Mouse (Mus musculus) cerebellum, postnatal 4 days (tissue): ENCODE results near the gene Muc16.

Experiments
- DNase-seq, 2 experiments: peaks; one replicate each; pipeline ENCODE4 v3.0.0; 2022; ENCODE audit warnings: low spot score in 2 of 2, mixed read lengths in 1 of 2

Muc16 gene

DNA sequence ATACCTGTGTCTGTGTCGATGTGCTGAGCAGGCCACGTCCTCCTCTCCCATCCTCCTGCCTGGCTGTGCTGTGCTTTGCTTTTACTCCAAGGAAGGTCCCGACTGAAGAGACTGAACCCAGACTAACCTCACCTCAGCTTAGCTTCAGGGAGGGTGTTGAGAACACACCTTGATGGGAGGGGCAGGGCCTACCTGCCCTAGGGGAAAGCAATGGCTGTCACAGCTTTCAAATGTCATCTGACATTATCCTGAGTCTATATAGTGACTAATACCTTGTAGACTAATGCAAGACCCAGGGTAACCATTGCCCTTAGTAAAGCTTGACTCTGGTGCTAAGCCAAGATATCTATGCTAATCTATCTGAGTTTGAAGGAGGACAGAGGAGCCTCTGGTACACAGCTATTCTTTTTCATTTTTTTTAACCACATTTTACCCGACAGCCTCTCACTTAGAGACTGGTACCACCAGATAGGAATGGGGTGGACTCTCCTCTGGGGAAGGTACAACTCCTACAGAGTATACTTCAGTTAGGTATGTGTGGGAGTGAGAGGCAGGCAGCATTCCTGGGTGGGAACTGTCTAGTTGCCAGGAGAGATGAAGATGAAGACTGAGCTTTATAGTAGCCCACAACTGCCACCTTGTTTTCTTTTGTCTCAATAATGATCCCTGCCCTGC is at the start of gene Muc16:
Gene Muc16 (minus strand): TSS at position 51 of the 675 bp plus-strand sequence.
- no peak for DNase-seq

DNA sequence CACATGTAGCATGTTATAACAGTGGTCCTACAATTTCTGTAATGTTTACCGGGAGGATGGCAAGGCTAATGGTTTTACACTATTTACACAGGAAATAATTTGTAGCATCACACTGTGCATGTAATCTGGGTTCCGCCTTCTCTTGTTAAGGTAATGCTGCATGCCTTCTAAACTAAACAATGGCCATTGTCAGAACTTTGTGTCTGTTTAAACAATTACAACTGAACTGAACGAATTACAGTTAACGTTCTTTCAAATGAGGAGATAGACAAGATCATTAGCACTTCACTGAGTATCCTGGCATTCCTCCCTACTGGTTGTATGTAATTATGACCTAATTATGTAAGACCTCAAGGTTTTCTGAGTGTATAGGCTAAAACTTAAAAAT is 48.4 kb upstream of the Muc16 start:
- no peak for DNase-seq

DNA sequence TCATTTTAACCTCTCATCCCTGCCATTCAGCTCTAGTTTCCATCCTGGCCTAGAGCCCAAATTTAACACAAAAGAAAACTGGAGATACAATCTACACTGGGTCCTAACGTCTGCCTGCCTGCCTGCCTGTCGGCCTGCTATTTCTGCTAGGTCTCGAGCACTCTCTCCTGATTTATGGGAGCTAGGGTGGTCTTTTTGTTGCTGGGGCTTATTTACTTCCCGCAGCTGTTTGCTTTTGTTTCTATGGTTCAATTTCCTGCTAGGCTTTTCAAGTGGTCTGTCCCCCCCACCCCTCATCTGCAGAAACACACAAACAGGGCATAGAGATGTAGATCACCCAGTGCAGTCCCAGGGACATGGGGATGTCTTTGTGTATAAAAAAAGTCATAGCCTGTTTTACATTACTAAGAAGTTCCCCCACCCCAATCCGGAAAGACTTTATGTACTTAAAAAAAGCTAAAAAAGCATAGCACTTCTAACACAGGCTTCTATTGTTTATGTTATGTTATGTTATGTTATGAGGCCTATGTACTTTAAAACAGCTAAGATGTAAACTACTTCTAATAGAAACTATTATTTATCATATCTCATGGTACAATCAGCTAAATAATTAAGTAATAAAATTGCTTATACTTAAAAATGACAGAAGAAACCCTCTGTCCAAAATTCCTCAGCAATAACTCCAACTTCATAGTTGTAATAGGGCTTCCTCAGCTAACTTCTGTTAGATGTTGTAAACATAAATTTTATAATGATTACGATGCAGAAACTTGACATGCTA is 47.8 kb upstream of the Muc16 start:
- DNase-seq, result no peak

DNA sequence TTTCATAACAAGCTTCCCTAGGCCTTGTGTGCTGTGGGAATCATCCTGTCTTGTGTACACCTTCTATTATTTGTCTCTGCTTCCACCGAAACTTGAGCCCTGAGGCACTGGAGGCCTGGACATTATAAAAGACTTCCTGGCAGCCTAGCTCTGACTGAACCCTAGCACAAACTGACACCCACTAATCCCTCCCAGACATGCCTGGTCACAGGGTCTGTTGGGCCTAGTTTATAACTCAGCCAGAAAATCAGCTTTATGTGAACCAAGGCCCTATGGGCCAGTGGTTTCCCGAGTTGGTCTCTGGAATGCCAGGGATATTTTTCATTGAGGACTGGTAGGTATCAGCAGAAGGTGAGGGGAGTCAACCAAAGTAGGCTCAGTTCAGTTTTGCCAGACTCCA is 46.7 kb upstream of the Muc16 start:
- no peak for DNase-seq

DNA sequence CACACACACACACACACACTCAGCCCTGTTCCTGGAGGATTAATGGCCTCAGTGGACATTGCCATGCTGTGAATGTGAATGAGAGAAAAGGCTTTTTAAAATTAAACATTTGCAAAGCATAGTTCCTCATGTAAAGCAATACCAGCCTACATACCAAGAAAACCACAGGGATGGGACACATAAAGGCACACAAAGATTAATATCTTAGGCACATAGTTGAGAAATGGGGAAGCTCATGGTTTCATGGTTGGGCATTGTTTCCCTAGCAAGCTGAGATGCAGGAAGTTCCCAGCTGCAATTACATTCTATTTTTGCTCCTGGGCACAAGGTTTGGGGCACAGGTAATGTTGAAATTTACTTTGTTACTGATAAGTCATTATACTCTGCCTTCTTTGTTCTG is 31.3 kb upstream of the Muc16 start:
- no peak for DNase-seq

DNA sequence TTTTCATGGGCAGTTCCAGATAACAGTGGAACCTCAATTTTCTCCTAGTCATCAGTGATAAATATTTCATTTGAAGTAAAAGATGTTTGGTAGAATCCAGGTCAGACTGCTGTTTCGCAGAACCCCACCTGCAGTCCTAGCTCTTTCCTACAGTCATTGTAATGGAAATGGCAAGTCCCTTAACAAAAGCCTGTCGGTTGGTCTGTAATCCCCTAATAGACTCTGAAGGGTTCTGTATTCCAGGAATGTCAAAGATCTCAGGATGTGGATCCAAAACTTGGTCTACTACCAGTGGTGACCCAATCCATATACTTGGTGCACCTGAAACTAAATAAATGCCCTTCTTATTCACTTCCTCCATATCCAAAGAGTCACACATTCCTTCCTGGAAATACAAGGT is 76.0 kb downstream of the Muc16 start:
- no peak for DNase-seq

DNA sequence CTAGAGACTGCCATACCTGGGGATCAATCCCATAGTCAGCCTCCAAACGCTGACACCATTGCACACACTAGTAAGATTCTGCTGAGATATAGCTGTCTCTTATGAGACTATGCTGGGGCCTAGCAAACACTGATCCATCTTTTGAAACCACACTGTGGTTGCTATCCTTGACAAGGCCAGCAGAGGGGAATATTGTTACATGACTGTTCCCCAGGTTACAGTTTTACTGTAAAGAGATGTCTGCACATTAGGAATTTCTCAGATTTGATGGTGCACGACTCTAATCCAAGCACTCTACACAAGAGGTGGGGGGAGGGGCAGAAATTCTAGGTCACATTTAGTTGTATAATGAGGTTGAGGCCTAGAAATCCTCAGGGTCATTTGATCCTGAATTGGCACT is 166.2 kb downstream of the Muc16 start:
- DNase-seq, result peak in 1 of 2 experiments; percentile 8

DNA sequence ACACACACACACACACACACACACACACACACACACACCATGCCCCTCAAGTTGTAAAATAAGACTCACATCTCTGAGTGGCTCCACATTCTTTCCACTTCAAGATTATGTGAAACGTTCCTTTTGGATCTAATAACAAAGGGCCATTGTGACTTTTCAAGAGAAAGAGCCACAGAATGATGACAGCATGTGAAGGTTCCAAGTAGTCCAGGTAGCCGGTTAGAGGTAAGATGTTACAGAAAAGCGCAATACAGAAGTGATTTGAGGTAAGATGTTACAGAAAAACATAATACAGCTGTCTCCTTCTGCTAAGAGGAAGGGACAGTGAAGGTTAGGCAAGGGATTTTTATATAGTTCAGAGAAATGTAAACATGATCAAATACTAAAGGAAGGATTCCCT is 196.2 kb downstream of the Muc16 start, which contains the start of the genes Zfp558 and Mbd3l1:
Gene Zfp558 (minus strand): TSS at position 101 of the 400 bp plus-strand sequence.
Gene Mbd3l1 (plus strand): TSS at position 192 of the 400 bp plus-strand sequence.
- no peak for DNase-seq

DNA sequence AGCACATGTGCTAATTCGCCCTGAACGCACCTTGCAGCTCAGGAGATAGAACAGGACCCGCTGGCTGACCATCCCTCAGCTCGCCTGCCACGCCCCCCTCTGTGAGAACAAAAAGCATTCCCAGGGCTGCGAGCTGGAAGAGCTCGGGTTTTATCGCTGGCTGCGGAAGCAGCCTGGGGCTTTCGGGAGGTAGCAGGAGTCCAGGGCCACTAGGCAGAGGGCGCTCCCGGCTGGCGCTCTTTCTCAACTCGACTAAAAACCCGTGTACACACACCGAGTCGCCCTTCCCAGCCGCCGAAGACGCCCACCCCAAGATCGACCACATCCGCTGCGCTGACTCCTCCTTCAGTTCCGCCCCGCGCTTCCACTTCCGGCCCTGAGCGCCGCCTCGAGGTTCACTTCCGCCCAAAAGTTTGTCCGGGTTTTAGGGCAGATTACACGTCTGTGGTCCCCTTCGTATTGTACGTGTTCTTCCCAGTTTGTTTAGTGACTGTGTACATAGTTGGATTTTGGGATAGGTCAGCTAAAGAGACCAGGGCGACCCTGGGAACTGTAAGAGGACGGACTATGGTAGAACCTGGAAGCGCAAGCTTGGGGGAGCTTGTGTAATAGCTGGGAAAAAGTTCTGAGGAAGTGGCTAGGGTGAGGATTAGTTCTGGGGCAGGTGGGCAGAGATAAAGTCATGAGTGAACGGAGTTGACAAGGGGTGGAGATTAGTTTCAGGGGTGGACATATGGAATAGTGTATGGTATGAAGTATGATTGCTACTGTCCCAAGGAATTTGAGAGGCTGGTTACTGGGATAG is 200.8 kb downstream of the Muc16 start:
- DNase-seq, result peak; percentile 35 to 65

DNA sequence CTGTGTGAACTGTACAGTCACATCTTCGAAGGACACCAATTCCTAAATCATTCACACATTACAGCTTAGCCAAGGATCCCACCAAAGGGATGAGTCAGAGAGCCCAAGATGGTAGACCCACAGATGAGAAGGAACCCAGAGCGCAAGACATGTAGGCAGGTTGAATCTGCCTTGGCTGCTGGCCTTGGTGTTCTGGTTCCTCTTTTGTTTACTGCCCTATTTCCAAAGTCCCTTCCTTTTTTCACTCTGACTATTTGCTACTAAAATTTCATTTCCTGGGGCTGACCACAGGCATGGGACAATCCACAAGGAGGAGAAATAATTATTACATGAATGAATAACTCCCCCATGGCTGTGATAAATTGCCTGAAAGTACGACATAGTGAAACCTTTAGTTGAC is 206.3 kb downstream of the Muc16 start:
- DNase-seq, result no peak

DNA sequence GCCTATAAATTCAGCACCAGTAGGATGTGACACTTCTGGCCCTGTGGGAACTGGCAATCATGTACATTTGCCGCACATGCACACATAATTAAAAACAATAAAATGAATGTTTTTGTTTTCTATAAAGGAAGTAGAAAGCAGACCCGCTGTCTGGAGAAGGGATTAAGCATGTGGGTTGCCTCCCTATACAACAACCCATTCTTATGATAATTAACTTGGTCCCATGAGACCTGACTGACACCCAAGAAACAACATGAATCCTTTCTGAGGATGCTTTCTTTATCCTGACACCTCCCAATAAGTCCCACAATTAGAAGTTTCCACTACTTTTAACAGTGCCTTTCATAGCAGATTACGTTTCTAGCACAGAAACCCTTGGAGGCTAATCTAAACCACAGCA is 207.0 kb downstream of the Muc16 start:
- no peak for DNase-seq

DNA sequence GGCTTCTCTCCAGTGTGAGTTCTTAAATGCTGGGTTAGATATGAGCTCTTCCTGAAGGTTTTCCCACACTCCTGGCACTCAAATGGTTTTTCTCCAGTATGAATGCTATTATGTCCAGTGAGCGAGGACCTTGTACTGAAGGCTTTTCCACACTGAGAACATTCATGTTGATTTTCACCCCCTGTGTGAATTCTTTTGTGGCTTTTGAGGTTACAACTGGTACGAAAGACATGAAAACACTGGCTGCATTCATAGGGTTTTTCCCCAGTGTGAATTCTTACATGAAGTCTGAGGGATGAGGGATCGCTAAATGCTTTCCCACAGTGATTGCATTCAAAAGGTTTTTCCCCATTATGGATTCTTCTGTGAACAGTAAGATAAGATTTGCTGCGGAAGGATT is 217.8 kb downstream of the Muc16 start:
- no peak for DNase-seq
